Mouse (Mus musculus) E14TG2a.4 (cell line): ENCODE measurements around the gene Gm8113.
"Not testable (repeated sequence)": the region's sequence is repeated elsewhere in the genome, so short reads cannot be mapped to it uniquely, and the experiment has no call there.

Experiments used
- CTCF ChIP-seq: conservative IDR thresholded peaks from 2 replicates; pipeline ENCODE4 v1.5.1; 2014; ENCODE audit warnings: low read length
- POU5F1 ChIP-seq: IDR thresholded peaks from 2 replicates; pipeline ENCODE4 v1.6.1; 2014; ENCODE audit warnings: low read length, borderline replicate concordance

GRCm38 (mm10) chr14:43879966-43880545, 45.1 kb upstream of the Gm8113 start:
- not testable (repeated sequence) for TF ChIP-seq CTCF, POU5F1
